Mouse (Mus musculus) embryo, embryonic 11 days (tissue): ENCODE data around the gene Rasal2.

Source experiments
- DNase-seq: peaks from one replicate; pipeline ENCODE4 v3.0.0-alpha.2; 2015

Gene Rasal2

GRCm38 (mm10) chr1:157323091-157323490 lies 89.3 kb downstream of the Rasal2 start:
- no peak for DNase-seq

- DNase-seq, result no peak
Observed at GRCm38 (mm10) chr1:157318896-157319295, 93.5 kb downstream of the Rasal2 start.

- DNase-seq, result no peak
Observed at GRCm38 (mm10) chr1:157301266-157301665, 111.1 kb downstream of the Rasal2 start.

DNA sequence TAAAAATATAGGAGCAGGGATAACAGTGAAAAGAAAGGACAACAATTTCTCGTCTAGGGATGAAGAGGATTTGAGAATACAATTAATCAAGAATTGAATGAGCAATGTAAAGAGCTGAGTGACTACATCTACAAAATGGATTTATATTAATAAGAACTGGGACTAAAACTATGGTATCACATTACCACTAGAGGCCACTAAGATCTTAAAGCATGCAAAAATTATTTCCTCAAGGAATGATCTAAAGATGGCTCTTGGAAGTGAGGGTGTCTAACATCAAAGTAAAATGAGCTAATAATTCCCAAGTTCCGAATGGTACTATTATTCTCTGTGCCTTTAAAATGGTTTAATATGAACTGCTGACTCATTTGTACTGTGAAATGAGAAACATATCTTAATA lies 112.8 kb downstream of the Rasal2 start:
- DNase-seq, result no peak

DNA sequence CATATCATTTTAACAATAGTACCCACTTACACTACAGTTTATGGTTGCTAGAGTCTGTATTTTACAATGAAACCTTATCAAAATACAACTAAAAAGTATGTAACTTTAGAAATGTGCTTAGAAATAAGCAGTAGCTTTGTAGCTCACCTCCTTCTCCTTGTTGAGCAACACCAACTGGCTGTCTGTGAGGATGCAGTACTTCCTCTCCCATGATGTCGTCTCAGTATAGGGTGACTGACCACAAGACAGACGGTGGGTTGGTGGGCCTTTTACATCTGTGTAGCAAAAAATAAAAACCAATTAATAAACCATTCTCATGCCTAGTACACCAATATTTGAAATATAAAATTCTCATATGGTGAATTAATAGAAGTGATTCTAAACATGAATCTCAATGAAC lies 113.4 kb downstream of the Rasal2 start:
- no peak for DNase-seq

GRCm38 (mm10) chr1:157297137-157297536 lies 115.3 kb downstream of the Rasal2 start:
- no peak for DNase-seq

DNA sequence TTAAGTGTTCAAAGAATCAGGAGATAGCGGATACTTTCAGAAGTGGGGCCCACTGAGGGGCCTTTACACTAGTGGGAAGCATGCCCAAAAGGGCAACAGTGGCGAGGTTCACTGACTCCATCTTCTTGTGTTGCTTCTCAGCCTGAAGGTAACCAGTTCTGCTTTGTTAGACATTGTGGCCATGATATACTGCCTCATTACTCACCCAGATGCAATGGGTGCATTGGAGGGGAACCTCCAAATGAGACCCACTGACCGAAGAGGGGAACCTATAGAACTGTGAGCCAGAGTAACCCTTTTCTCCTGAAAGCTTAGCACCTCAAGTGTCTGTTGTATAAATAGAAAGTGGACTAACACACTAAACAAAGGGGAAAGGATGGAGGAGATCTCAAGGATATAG lies 116.5 kb downstream of the Rasal2 start:
- DNase-seq, result no peak

DNA sequence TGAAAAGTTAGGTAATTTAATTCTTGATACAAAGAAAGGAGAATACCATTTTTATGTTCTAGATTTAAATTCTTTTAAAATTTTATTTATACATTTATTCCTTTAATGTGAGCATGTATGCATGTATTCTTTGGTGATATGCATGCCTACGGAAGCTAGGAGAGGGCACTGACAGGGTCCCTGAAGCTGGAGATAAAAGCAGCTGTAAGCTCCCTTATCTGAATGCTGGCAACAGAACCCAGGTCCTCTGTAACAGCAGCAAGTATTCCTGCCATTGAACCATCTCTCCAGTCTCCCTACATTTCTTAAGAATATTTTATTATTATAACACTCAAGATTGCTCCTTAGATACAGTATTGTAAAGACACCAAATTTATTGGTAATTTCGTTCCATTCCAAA lies 122.2 kb downstream of the Rasal2 start:
- no peak for DNase-seq

DNA sequence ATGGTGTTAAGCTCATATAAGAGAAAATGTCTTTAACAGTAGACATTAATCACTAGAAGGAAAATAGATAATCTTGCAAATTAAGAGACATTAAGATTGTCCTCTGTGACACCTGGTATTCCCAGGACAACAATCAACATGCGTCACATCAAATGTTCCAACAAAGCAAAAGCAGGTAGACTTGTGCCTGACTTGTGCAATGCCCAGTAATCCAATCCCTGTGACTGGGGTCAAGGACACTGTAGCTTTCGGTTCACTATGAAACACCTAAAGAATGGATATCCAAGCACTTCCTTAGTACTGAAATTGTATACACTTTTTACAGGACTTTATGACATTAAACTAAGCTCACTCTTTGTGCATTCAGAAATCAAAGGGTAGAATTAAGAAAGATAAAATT lies 123.1 kb downstream of the Rasal2 start:
- DNase-seq, result no peak

GRCm38 (mm10) chr1:157286561-157286960 lies 125.8 kb downstream of the Rasal2 start:
- peak; percentile 63 for DNase-seq

DNA sequence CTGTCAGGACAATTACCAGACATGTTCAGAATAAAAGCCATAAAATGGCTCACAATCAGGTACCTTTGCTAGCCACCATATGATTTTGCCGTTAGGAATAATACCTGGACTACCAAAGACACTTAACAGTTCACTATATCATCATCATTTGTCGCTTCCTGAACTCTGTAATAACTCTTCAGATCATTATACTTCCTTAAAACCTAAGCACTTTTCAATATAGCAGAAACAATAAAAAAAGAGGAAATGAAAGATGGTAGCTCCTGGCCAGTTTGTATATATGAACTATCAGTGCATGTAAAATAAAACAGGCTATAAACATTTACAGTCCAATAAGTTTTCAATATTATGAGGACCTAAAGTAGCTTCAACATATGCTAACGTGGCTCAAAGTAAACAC lies 127.0 kb downstream of the Rasal2 start:
- no peak for DNase-seq

- DNase-seq, result peak; percentile 37
Observed at GRCm38 (mm10) chr1:157280781-157281180, 131.6 kb downstream of the Rasal2 start.

GRCm38 (mm10) chr1:157275672-157276307 lies 136.6 kb downstream of the Rasal2 start:
- DNase-seq, result no peak

DNA sequence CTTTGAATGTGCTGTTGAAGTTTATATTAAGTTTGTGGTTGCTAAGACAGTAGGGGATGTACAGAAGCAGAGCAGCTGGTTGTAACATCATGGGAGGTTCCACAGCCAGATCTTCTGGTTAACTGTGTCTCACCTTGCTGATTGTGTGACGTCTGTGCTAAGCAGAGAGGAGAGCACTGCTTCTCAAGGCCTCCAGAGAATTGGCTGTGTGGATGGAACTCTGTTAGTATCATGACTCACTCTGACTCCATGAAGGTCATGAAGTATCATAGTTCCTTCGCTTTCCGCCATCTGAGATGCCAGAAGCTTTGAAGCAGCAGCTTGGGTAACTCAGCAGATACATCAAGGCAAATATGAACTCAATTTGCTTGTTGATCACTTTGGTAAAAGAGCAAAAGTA lies 144.5 kb downstream of the Rasal2 start:
- DNase-seq, result no peak

DNA sequence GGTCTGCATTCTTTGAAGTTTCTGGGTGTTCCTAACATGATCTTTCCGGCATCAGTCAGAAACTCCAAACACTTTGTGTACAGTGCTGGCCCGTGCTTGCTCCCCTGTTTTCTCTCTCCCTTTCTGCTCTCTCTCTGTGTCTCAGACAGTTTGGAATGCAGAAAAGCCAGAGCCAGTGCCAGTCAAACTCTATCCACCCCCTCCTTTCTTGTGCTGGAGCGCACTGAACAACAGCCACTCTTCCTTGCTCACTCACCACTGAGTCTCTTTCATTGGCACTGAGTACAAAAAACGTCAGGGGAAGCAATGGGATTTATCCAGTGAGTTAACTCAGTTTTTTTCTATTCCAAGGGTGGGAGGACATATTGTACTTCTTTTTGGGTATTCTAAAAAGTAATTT lies 155.8 kb downstream of the Rasal2 start:
- DNase-seq, result peak; percentile 44

DNA sequence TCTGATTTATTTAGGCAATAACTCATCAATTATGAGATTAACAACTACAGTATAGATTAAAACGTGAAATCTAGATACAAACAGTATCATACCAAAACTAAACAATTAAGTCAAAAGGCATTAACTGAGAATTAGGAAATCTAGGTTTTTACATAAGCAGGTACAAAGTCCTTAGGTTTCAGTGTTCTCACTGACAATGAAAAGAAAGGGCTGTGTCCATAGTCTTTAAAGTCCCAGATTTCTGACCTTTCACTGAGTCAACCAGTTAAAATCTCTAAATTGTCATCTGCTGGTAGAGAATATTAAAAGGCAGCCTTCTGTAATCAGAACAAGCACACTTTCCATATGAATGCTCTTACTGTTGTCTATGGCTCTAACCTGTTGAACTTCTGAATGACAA lies 156.6 kb downstream of the Rasal2 start:
- no peak for DNase-seq

DNA sequence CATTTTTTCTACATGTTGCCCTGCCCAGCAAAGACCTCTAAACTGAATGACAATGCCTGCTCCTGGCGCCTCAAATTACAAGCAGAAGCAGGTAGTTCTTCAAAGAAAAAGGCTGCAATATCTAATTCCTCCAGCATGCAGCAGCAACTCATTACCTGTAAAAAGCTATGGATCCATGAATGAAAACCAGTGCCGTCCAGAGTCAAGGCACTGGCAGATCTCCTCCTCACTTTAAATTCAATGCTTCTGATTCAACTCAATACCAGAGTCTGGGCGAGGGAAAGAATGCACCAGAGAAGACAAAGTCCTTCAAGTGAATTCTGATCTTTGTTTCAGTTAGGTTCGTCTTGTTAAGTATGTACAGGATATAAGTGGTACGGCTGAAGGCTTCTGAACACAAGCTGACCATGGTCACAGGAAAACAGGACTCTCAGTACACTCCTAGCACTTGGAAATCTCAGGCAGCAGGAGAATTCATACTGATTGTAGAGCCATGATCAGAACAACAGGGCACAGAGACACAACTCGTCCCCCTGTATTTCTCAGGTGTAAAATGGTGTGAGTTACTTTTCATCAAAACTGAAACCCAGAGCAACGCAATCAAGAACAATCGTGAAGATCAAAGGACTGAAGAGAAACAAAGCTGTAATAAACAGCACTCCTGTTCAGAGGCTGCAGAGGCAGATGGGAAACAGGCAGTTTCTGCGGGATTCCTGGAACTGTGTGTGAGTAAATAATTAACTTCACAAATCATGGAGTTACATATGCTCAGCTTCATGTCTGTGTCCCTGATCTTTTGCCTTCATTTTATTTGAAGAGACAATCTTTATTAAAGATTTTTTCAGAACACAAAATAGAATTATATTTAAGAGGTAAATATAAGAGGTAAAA lies 158.6 kb downstream of the Rasal2 start:
- DNase-seq, result no peak

- DNase-seq, result no peak
Observed at GRCm38 (mm10) chr1:157248112-157248511, 164.3 kb downstream of the Rasal2 start.

DNA sequence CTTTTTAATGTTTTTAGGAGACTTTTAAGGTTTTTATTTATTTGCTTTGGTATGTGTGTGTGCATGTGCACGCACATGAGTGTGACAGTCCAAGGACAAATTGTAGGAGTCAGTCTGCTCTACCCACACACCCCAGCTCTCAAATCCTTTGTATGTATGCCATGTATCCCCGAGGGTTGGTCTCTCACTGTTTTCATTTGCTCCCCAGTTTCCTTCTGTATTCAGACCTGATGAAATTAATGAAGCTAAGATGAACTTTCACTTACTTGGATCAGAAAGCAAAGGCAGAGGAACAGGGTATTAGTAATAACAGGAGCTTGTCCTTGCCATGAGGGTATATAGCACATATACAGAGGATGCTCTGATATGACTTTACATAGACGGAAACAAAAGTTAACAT lies 165.1 kb downstream of the Rasal2 start:
- DNase-seq, result no peak

GRCm38 (mm10) chr1:157246779-157247178 lies 165.6 kb downstream of the Rasal2 start:
- DNase-seq, result no peak

DNA sequence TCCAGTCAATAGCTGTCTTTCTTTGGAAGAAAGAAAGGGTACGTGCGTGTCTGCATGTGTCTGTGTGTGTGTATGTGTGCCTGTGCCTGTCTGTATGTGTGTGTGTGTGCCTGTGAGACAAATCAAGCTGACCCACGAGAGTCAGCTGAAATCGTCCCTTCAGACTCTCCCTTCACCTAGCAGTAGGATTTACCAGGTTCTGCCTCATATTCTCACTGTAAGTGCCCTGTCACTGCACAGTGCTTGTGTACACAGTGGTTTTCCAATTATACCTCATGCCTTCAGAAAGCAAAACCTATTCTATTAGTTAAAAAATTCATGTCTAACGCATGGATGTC lies 168.0 kb downstream of the Rasal2 start:
- DNase-seq, result peak; percentile 46

- peak; percentile 33 for DNase-seq
Observed at GRCm38 (mm10) chr1:157243576-157244452, 168.6 kb downstream of the Rasal2 start.

DNA sequence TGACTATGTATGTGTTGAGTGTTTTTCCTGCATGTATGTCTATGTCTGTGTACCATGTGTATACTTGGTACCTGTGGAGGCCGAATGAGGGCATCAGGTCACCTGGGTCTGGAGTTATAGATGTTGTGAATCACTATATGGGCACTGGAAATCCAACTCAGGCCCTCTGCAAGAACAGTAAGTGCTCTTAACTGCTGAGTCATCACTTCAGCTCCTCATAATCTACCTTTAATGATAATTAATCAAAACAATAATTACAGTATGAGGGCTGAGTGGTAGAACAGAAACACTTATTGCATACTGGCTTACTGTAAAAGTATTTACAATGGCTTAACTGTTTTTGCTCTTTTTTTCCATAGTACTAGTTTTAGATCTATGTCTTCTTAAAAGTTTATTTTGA lies 172.7 kb downstream of the Rasal2 start:
- DNase-seq, result no peak
